Mouse (Mus musculus): ENCODE results near the gene Tmem150b. TPM values are rescaled to one million over a fixed set of nuclear protein-coding genes. Genes with fewer than 3 reads are reported as not detected.

Tmem150b gene
- total RNA-seq, 4 experiments from 2014 or later: 0.12 to 0.24 (median 0.17) TPM; not detected in 1

- DNase-seq (ENCODE audit: low spot score): no peak
These were observed 61.3 kb downstream of the Tmem150b start for GRCm38 (mm10) chr7:4663742-4664141.

GRCm38 (mm10) chr7:4663179-4663578 is 61.9 kb downstream of the Tmem150b start:
- no peak for DNase-seq (ENCODE audit: low spot score)

GRCm38 (mm10) chr7:4659911-4660443 is 65.1 kb downstream of the Tmem150b start:
- DNase-seq (ENCODE audit: low spot score): no peak

- peak; percentile 97 for DNase-seq (ENCODE audit: low spot score)
These were observed 66.0 kb downstream of the Tmem150b start, which contains the start of gene Ppp6r1 for GRCm38 (mm10) chr7:4658912-4659551. TSS of gene Ppp6r1 (minus strand) at chr7:4659019.

- no peak for DNase-seq (ENCODE audit: low spot score)
These were observed 66.7 kb downstream of the Tmem150b start for GRCm38 (mm10) chr7:4658128-4658907.

GRCm38 (mm10) chr7:4657521-4658127 is 67.4 kb downstream of the Tmem150b start:
- DNase-seq (ENCODE audit: low spot score): no peak

Other genes with a start within 250 kb of the Tmem150b start
- gene Ppp1r12c, start 223.6 kb downstream of the Tmem150b start, total RNA-seq (2022): 10 to 100 TPM; 55.6 to 74.8 (median 61.6) TPM
- gene Tnnt1, start 208.9 kb downstream of the Tmem150b start, total RNA-seq (2022): 10 to 100 TPM; 12.4 to 22.1 (median 19.0) TPM
- gene Tnni3, start 201.0 kb downstream of the Tmem150b start, total RNA-seq (2022): over 10,000 TPM in 3 of 4 experiments, 1,000 to 10,000 TPM in 1; 9,443 to 11,840 (median 11,050) TPM
- gene Dnaaf3, start 192.8 kb downstream of the Tmem150b start, total RNA-seq (2022): 1 to 10 TPM; 2.3 to 3.0 (median 2.6) TPM
- gene Syt5, start 177.7 kb downstream of the Tmem150b start, total RNA-seq (2022): 1 to 10 TPM in 1 of 4 experiments, under 1 TPM in 3; 0.50 to 1.0 (median 0.83) TPM
- gene Ptprh, start 121.2 kb downstream of the Tmem150b start, total RNA-seq (2022): not detected
- gene Tmem86b, start 93.8 kb downstream of the Tmem150b start, total RNA-seq (2022): 1 to 10 TPM; 4.2 to 6.0 (median 4.8) TPM
- gene Ppp6r1, start 66.2 kb downstream of the Tmem150b start, total RNA-seq (2022): 10 to 100 TPM; 70.5 to 77.7 (median 75.8) TPM
- gene Hspbp1, start 40.2 kb downstream of the Tmem150b start, total RNA-seq (2022): 10 to 100 TPM; 28.4 to 36.3 (median 33.5) TPM
- 1 to 10 TPM in 2 of 4 experiments, under 1 TPM in 2; 0.57 to 1.2 (median 0.98) TPM for gene Brsk1, start 34.6 kb downstream of the Tmem150b start, total RNA-seq (2022)
- 10 to 100 TPM in 2 of 4 experiments, 1 to 10 TPM in 2; 7.5 to 10.8 (median 9.7) TPM for gene Kmt5c, start 14.9 kb upstream of the Tmem150b start, total RNA-seq (2022)
- gene Cox6b2, start 27.8 kb upstream of the Tmem150b start, total RNA-seq (2022): 1 to 10 TPM; 1.8 to 3.8 (median 2.8) TPM
- not detected for gene Fam71e2, start 46.1 kb upstream of the Tmem150b start, total RNA-seq (2022)
- gene Il11, start 57.6 kb upstream of the Tmem150b start, total RNA-seq (2022): under 1 TPM in 1 of 4 experiments, not detected in 3; 0.19 TPM
- not detected for gene Tmem190, start 57.7 kb upstream of the Tmem150b start, total RNA-seq (2022)
- gene Tmem238, start 64.4 kb upstream of the Tmem150b start, total RNA-seq (2022): 1 to 10 TPM; 2.2 to 5.5 (median 5.0) TPM
- 100 to 1,000 TPM; 453 to 560 (median 508) TPM for gene Rpl28, start 67.6 kb upstream of the Tmem150b start, total RNA-seq (2022)
- 100 to 1,000 TPM in 1 of 4 experiments, 10 to 100 TPM in 3; 76.2 to 103 (median 88.7) TPM for gene Ube2s, start 87.3 kb upstream of the Tmem150b start, total RNA-seq (2022)
- under 1 TPM in 3 of 4 experiments, not detected in 1; 0.09 to 0.56 (median 0.25) TPM for gene Shisa7, start 119.4 kb upstream of the Tmem150b start, total RNA-seq (2022)
- gene Isoc2b, start 145.0 kb upstream of the Tmem150b start, total RNA-seq (2022): 1 to 10 TPM; 5.3 to 6.1 (median 6.0) TPM
- gene Isoc2a, start 151.9 kb upstream of the Tmem150b start, total RNA-seq (2022): 10 to 100 TPM; 52.2 to 62.9 (median 54.4) TPM
- under 1 TPM in 2 of 4 experiments, not detected in 2; 0.22 to 0.43 TPM for gene Gm36210, start 181.3 kb upstream of the Tmem150b start, total RNA-seq (2022)
- gene Zfp628, start 190.0 kb upstream of the Tmem150b start, total RNA-seq (2022): 1 to 10 TPM; 6.4 to 8.4 (median 7.5) TPM
- 1 to 10 TPM; 4.7 to 6.7 (median 5.3) TPM for gene Nat14, start 196.8 kb upstream of the Tmem150b start, total RNA-seq (2022)
- gene Ssc5d, start 200.5 kb upstream of the Tmem150b start, total RNA-seq (2022): 1 to 10 TPM; 1.4 to 2.5 (median 1.9) TPM
- 10 to 100 TPM; 27.3 to 40.6 (median 33.1) TPM for gene Sbk2, start 239.2 kb upstream of the Tmem150b start, total RNA-seq (2022)
- 10 to 100 TPM; 28.3 to 70.4 (median 46.3) TPM for gene Sbk3, start 245.9 kb upstream of the Tmem150b start, total RNA-seq (2022)

All from heart, adult 8-10 months (tissue).